Mouse (Mus musculus) midbrain, embryonic 11.5 days (tissue): Measurements from ENCODE around the gene Chd9. TPM values are rescaled to one million over a fixed set of nuclear protein-coding genes. Genes with fewer than 3 reads are reported as not detected.

ENCODE experiments used
- ATAC-seq: fragments of 200-750 bp; cut with Nextera tagmentation; 2 replicates; pipeline ENCODE4 v1.8.0; 2017; ENCODE audit warnings: moderate TSS enrichment, moderate library complexity; ENCODE audit not compliant: low FRiP score
- DNase-seq: peaks from one replicate; pipeline ENCODE4 v3.0.0; 2015; ENCODE audit warnings: low spot score; ENCODE audit errors: missing footprints
- H3K27ac ChIP-seq: fragments of 300-500 bp; sonication (generic); 2 replicates; pipeline ENCODE4 v1.5.1; 2014; ENCODE audit warnings: low read depth, low read length
- H3K27me3 ChIP-seq: fragments of 300-500 bp; sonication (generic); 2 replicates; pipeline ENCODE4 v1.6.1; 2014; ENCODE audit warnings: mild to moderate bottlenecking, low read length, moderate library complexity, mixed read lengths; ENCODE audit not compliant: control insufficient read depth, insufficient read depth
- H3K36me3 ChIP-seq: fragments of 300-500 bp; sonication (generic); 2 replicates; pipeline ENCODE4 v1.6.1; 2014; ENCODE audit warnings: mild to moderate bottlenecking, low read length, moderate library complexity, mixed read lengths; ENCODE audit not compliant: control insufficient read depth, insufficient read depth
- H3K4me1 ChIP-seq: fragments of 300-500 bp; sonication (generic); 2 replicates; pipeline ENCODE4 v1.6.1; 2014; ENCODE audit warnings: low read length; ENCODE audit not compliant: control insufficient read depth, insufficient read depth
- H3K4me2 ChIP-seq: fragments of 300-500 bp; sonication (generic); 2 replicates; pipeline ENCODE4 v1.6.1; 2014; ENCODE audit warnings: mild to moderate bottlenecking, moderate library complexity
- H3K4me3 ChIP-seq: fragments of 300-500 bp; sonication (generic); 2 replicates; pipeline ENCODE4 v1.5.1; 2014; ENCODE audit warnings: low read depth, low read length
- H3K9ac ChIP-seq: fragments of 300-500 bp; sonication (generic); 2 replicates; pipeline ENCODE4 v1.6.1; 2014; ENCODE audit warnings: low read length
- H3K9me3 ChIP-seq: fragments of 300-500 bp; sonication (generic); 2 replicates; pipeline ENCODE4 v1.6.1; 2016; ENCODE audit warnings: low read length; ENCODE audit not compliant: control insufficient read depth
- WGBS: fragments of 180-500 bp; shearing (Covaris S2); extraction: QIAGEN DNeasy Blood & Tissue Kit; methylation state at CpG from one replicate; pipeline ENCODE4 v1.1.7; 2014; 5-methylcytosine and 5-hydroxymethylcytosine counted together
- microRNA-seq: library from miRNA; unstranded; fragments of <30 nt; microRNA quantifications from one replicate; pipeline ENCODE4, GENCODE M21; 2017
- polyA plus RNA-seq: library from polyadenylated mRNA; unstranded; fragments of >200 nt; fragmentation: Nextera tagmentation; extraction: Ambion mirVana; gene quantifications from 2 replicates; pipeline ENCODE4 v1.2.1, GENCODE M21; 2014

The Chd9 gene
- polyA plus RNA-seq, 1 experiment from 2014 or later = 35.8 TPM

DNA sequence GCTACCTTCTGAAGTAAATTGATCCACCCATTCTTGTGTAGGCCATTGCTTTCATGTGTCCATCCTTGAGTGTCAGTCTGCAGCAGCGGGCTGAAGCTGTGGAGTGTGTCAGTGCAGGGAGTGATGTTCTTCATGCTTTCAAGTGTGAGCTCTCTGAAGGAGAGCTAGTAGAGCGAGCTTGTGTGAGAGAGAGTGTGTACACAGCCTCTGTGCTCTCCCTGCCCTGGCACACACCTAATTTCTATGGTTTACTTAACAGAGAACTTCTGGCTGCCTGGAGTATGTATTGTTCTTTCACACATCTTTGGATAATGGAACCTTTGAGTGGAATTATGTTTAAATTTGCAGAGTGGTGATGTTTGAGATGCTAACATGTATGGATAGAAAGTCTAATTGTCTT lies 261.4 kb downstream of the Chd9 start:
- Histone ChIP-seq H3K9me3 (no peaks in the 10 kb centered on the region), H3K9ac (no peak overlapping the region), H3K4me3 (no peak overlapping the region), H3K27ac (no peak overlapping the region), H3K27me3 (no peaks in the 10 kb centered on the region), H3K4me1 (no peaks in the 10 kb centered on the region), H3K36me3 (no peaks in the 10 kb centered on the region; the same call in 1 of the 2 replicates), H3K4me2 (no peak overlapping the region)
- no peak for ATAC-seq
- DNase-seq = no peak
- 90% methylated on average over 2 of the region's 2 CpGs for WGBS

DNA sequence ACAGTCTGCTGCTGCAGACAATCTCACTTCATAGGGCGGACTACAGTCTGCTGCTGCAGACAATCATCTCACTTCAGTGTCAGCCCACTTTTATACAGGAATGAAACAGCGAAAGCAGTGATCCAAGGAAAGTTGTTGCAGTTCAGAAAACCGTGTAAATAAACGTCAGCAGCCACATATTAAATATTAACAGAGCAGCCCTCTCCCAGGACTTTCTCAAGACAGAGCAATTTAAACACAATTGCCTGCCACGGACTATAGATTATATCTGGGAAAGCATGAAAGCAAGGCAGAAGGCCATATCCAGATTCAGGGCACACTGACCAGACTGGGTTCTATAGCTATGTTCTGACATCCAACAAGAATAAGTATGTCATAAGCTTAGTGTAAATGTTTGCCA lies 266.0 kb downstream of the Chd9 start:
- H3K36me3 ChIP-seq = no peaks in the 10 kb centered on the region; the same call in 1 of the 2 replicates
- no peak overlapping the region for H3K27ac ChIP-seq
- H3K9me3 ChIP-seq = no peaks in the 10 kb centered on the region
- H3K27me3 ChIP-seq = no peaks in the 10 kb centered on the region
- DNase-seq (no peak), ATAC-seq (no peak)
- H3K9ac ChIP-seq = no peak overlapping the region
- H3K4me1 ChIP-seq = no peaks in the 10 kb centered on the region
- H3K4me3 ChIP-seq = no peak overlapping the region
- H3K4me2 ChIP-seq = no peak overlapping the region
- 89% methylated on average over 5 of the region's 5 CpGs for WGBS

DNA sequence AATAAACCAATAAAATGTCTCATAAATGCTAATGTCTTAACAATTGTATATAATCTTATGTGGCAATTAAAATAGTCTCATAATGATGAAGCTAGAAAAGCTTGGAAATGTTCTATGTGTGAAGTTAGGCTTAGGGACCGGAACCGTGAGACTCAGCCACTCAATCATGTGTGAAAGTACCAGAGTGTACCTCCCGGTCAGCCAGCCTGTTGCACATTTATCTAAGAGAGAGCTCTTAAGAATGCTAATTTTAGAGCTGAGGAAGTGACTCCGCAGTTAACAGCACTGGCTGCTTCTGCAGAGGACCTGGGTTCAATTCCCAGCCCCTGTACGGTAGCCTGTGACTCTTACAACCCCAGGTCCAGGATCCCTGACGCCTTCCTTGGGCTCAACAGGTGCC lies 270.0 kb downstream of the Chd9 start:
- no peaks in the 10 kb centered on the region for H3K9me3 ChIP-seq
- H3K27ac ChIP-seq = no peak overlapping the region
- ATAC-seq (no peak), DNase-seq (no peak)
- no peak overlapping the region for H3K9ac ChIP-seq
- H3K4me2 ChIP-seq = no peak overlapping the region
- H3K36me3 ChIP-seq = no peaks in the 10 kb centered on the region; the same call in 1 of the 2 replicates
- WGBS = 91% methylated on average over 6 of the region's 6 CpGs
- no peaks in the 10 kb centered on the region for H3K4me1 ChIP-seq
- H3K4me3 ChIP-seq = no peak overlapping the region
- H3K27me3 ChIP-seq = no peaks in the 10 kb centered on the region

Small RNAs within 50 kb of the gene (microRNA-seq; reads per million reads assigned to microRNA genes)
- gene Gm44382 = not detected

Other genes with a start within 250 kb of the Chd9 start
- gene Gm19935, start 11.0 kb upstream of the Chd9 start, polyA plus RNA-seq = not detected in 2 replicates
- 13.6 and 15.7 TPM in 2 replicates for gene Rbl2, start 241.7 kb downstream of the Chd9 start, polyA plus RNA-seq